Comparison of ENCODE assay signal across 14 mouse cellular contexts in genomic region chr10:19008607-19008940, GRCm38 (mm10). TPM values are rescaled to one million over a fixed set of nuclear protein-coding genes. Genes with fewer than 3 reads are reported as not detected.
DNase-seq lines count a peak whose midpoint lies in the region; ATAC-seq and TF ChIP-seq lines count a peak whose summit lies in the region.
"Had no signal": no experiment of that assay in that cellular context is flagged by ENCODE, and none has a peak within 500 bp of the region (broad histone marks: within the 10 kb centered on the region; RNA-seq: fewer than 3 reads in every experiment).

No protein-coding gene starts in this region.

- no peak overlapping the region for H3K9ac ChIP-seq in heart, embryonic 13.5 days
- H3K9ac ChIP-seq in intestine, postnatal 0 days (ENCODE audit: low read depth, low read length) = no peak overlapping the region
- H3K9ac ChIP-seq: embryonic facial prominence, embryonic 13.5 days; lung, embryonic 15.5 days; midbrain, embryonic 12.5 days had no signal

- DNase-seq in heart, adult 18-20 months = no peak
- no peak for DNase-seq in spleen, adult 2 months (ENCODE audit: low read depth in 1 of 2, low spot score in 2 of 2)
- no peak for DNase-seq in spleen, adult 18-20 months
- DNase-seq in left cerebral cortex, postnatal 14 days (ENCODE audit: low spot score in 2 of 2) = no peak
- DNase-seq in B cell, adult 2 months = no peak
- no peak for DNase-seq in frontal cortex, postnatal 25 days (ENCODE audit: low spot score in 2 of 2)
- DNase-seq: adrenal gland, postnatal 36 days; gastrocnemius, postnatal 36 days; retina, postnatal 1 day had no signal

- no peak for TF ChIP-seq POLR2A in spleen, adult 2 months (IDR thresholded peaks at IDR 0.05; ENCODE audit: low read depth, low read length)

- no peak for TF ChIP-seq CTCF in spleen, adult 2 months (IDR thresholded peaks at IDR 0.05; ENCODE audit: extremely low read depth, insufficient read depth, insufficient read length, insufficient replicate concordance)
- no peak; the same call in 1 of the 2 replicates for TF ChIP-seq CTCF in intestine, postnatal 0 days (IDR thresholded peaks at IDR 0.05; ENCODE audit: low read depth)

- no peaks in the 10 kb centered on the region for H3K9me3 ChIP-seq in heart, embryonic 13.5 days
- no peaks in the 10 kb centered on the region for H3K9me3 ChIP-seq in intestine, postnatal 0 days (ENCODE audit: control insufficient read depth)
- H3K9me3 ChIP-seq: embryonic facial prominence, embryonic 13.5 days; lung, embryonic 15.5 days; midbrain, embryonic 12.5 days had no signal

- intact Hi-C loops in left cerebral cortex, postnatal 14 days (cut with DNase I) = no loop called here

- H3K36me3 ChIP-seq in heart, embryonic 13.5 days = peaks cover 41% of the 10 kb centered on the region
- peaks cover 50% of the 10 kb centered on the region for H3K36me3 ChIP-seq in spleen, adult 2 months (ENCODE audit: control insufficient read depth, insufficient read depth, low read length)
- peaks cover 41% of the 10 kb centered on the region for H3K36me3 ChIP-seq in intestine, postnatal 0 days (ENCODE audit: control insufficient read depth, insufficient read depth)
- H3K36me3 ChIP-seq: lung, embryonic 15.5 days had no signal

- H3K27me3 ChIP-seq in heart, embryonic 13.5 days (replicated peaks) = no peaks in the 10 kb centered on the region
- H3K27me3 ChIP-seq in spleen, adult 2 months (ENCODE audit: control insufficient read depth, insufficient read depth, low read length) = no peaks in the 10 kb centered on the region
- no peaks in the 10 kb centered on the region for H3K27me3 ChIP-seq in intestine, postnatal 0 days (replicated peaks; ENCODE audit: control insufficient read depth, insufficient read depth, low read length)
- H3K27me3 ChIP-seq: embryonic facial prominence, embryonic 13.5 days; lung, embryonic 15.5 days had no signal

- WGBS in heart, embryonic 13.5 days = 68% methylated on average over 4 of the region's 4 CpGs
- 81% methylated on average over 4 of the region's 4 CpGs for WGBS in spleen, adult 2 months
- WGBS in intestine, postnatal 0 days = 46% methylated on average over 4 of the region's 4 CpGs

- no peak overlapping the region for H3K4me2 ChIP-seq in heart, embryonic 13.5 days
- peak overlapping the region; percentile 51 for H3K4me2 ChIP-seq in intestine, postnatal 0 days (replicated peaks; ENCODE audit: low read depth)
- H3K4me2 ChIP-seq: embryonic facial prominence, embryonic 13.5 days; lung, embryonic 15.5 days; midbrain, embryonic 12.5 days had no signal

- 0 out of 2 replicates have a peak overlapping the region, but pooled peaks have one; percentile 36 for H3K27ac ChIP-seq in heart, embryonic 13.5 days (replicated peaks)
- H3K27ac ChIP-seq in spleen, adult 2 months (ENCODE audit: insufficient read depth, low read length) = peak overlapping the region; percentile 68
- peak overlapping the region; percentile 74 for H3K27ac ChIP-seq in intestine, postnatal 0 days (ENCODE audit: low read depth, low read length)
- H3K27ac ChIP-seq: embryonic facial prominence, embryonic 13.5 days; lung, embryonic 15.5 days; midbrain, embryonic 12.5 days had no signal

- ATAC-seq in heart, embryonic 13.5 days (ENCODE audit: extremely low read depth, insufficient number of reproducible peaks, low FRiP score, low TSS enrichment) = no peak
- peak; percentile 70 for ATAC-seq in intestine, postnatal 0 days

- H3K4me1 ChIP-seq in heart, embryonic 13.5 days = peaks cover 23% of the 10 kb centered on the region
- peaks cover 19% of the 10 kb centered on the region for H3K4me1 ChIP-seq in spleen, adult 2 months (ENCODE audit: control insufficient read depth, insufficient read depth, insufficient read length)
- peaks cover 12% of the 10 kb centered on the region; the same call in 1 of the 2 replicates for H3K4me1 ChIP-seq in intestine, postnatal 0 days (replicated peaks; ENCODE audit: control insufficient read depth, insufficient read depth, low read length)
- H3K4me1 ChIP-seq: embryonic facial prominence, embryonic 13.5 days; midbrain, embryonic 12.5 days had no signal

- no peak overlapping the region for H3K4me3 ChIP-seq in heart, embryonic 13.5 days
- H3K4me3 ChIP-seq in spleen, adult 2 months (ENCODE audit: extremely low read depth, insufficient read depth, insufficient read length) = no peak overlapping the region
- H3K4me3 ChIP-seq in intestine, postnatal 0 days (ENCODE audit: low read depth, low read length) = no peak overlapping the region
- H3K4me3 ChIP-seq: embryonic facial prominence, embryonic 13.5 days; lung, embryonic 15.5 days; midbrain, embryonic 12.5 days had no signal

RNA-seq across cellular contexts. Expression of gene Tnfaip3, which starts 6.9 kb away (rescaled TPM):
- polyA plus RNA-seq in heart, embryonic 13.5 days (2015; fragmentation: Nextera tagmentation; extraction: Ambion mirVana) = 2.5 and 2.9 TPM in 2 replicates
- total RNA-seq in heart, adult 18-20 months (2021) = 1 to 10 TPM; 1.5 to 3.2 TPM
- polyA plus RNA-seq in spleen, adult 2 months (2012; rRNA removed) = 12.2 and 13.0 TPM in 2 replicates
- 3.3 and 3.7 TPM in 2 replicates for polyA plus RNA-seq in intestine, postnatal 0 days (2015; fragmentation: Nextera tagmentation; extraction: Ambion mirVana)
- 1 to 10 TPM; 3.4 to 4.1 TPM for total RNA-seq in left cerebral cortex, postnatal 14 days (2021)
